Mouse (Mus musculus) limb, embryonic 11.5 days (tissue): Measurements from ENCODE around the gene Olfr730. TPM values are rescaled to one million over a fixed set of nuclear protein-coding genes. Genes with fewer than 3 reads are reported as not detected.

Source experiments
- ATAC-seq: fragments of 200-750 bp; cut with Nextera tagmentation; 2 replicates; pipeline ENCODE4 v1.8.0; 2017; ENCODE audit warnings: low read depth; ENCODE audit not compliant: insufficient number of reproducible peaks, low FRiP score, low TSS enrichment
- DNase-seq: peaks from one replicate; pipeline ENCODE4 v3.0.0-alpha.2; 2015; ENCODE audit warnings: low spot score
- H3K27ac ChIP-seq: fragments of 300-500 bp; sonication (generic); replicated peaks from 2 replicates; pipeline ENCODE4 v1.5.1; 2014; ENCODE audit warnings: low read depth, mild to moderate bottlenecking, low read length
- H3K27me3 ChIP-seq: fragments of 300-500 bp; sonication (generic); 2 replicates; pipeline ENCODE4 v1.6.1; 2014; ENCODE audit warnings: mild to moderate bottlenecking, low read length, mixed read lengths; ENCODE audit not compliant: control insufficient read depth, insufficient read depth
- H3K36me3 ChIP-seq: fragments of 300-500 bp; sonication (generic); 2 replicates; pipeline ENCODE4 v1.6.1; 2014; ENCODE audit warnings: mild to moderate bottlenecking, low read length, moderate library complexity, mixed read lengths; ENCODE audit not compliant: control insufficient read depth, insufficient read depth
- H3K4me1 ChIP-seq: fragments of 300-500 bp; sonication (generic); 2 replicates; pipeline ENCODE4 v1.6.1; 2014; ENCODE audit warnings: low read length, mixed read lengths; ENCODE audit not compliant: control insufficient read depth, insufficient read depth
- H3K4me2 ChIP-seq: fragments of 300-500 bp; sonication (generic); 2 replicates; pipeline ENCODE4 v1.6.1; 2014; ENCODE audit warnings: low read depth, mild to moderate bottlenecking, moderate library complexity; ENCODE audit not compliant: severe bottlenecking
- H3K4me3 ChIP-seq: fragments of 300-500 bp; sonication (generic); 2 replicates; pipeline ENCODE4 v1.5.1; 2014; ENCODE audit warnings: low read depth, low read length
- H3K9ac ChIP-seq: fragments of 300-500 bp; sonication (generic); 2 replicates; pipeline ENCODE4 v1.6.1; 2014; ENCODE audit warnings: mild to moderate bottlenecking, low read length
- H3K9me3 ChIP-seq: fragments of 300-500 bp; sonication (generic); 2 replicates; pipeline ENCODE4 v1.6.1; 2016; ENCODE audit warnings: low read length; ENCODE audit not compliant: control insufficient read depth
- WGBS: fragments of 180-500 bp; shearing (Covaris S2); extraction: QIAGEN DNeasy Blood & Tissue Kit; methylation state at CpG from one replicate; pipeline ENCODE4 v1.1.7; 2014; 5-methylcytosine and 5-hydroxymethylcytosine counted together
- polyA plus RNA-seq: library from polyadenylated mRNA; unstranded; fragments of >200 nt; fragmentation: Nextera tagmentation; extraction: Ambion mirVana; gene quantifications from 2 replicates; pipeline ENCODE4 v1.2.1, GENCODE M21; 2014

Olfr730 gene
- polyA plus RNA-seq, result not detected in 2 replicates

DNA sequence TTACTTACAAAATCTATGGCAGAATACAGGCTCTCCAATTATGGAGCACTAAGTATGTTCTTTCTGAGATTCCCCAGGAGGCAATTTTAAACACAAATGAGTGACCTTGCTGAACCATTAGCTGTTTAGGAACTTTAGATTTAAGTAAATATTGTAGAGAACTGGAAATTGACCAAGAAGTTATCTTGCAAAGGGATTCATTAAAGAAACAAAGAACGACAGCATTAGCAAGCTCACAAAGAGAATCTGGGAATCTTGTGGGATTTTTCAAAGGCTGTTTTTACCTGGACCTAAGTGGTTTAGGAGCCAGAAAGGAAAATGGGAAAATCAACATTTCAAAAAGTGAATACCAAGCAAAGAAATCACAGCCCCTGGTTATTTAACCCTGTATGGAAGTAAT, at the start of gene Olfr730:
Gene Olfr730 (minus strand): TSS at position 101 of the 400 bp plus-strand sequence.
- DNase-seq (no peak), ATAC-seq (no peak)
- H3K4me1 ChIP-seq, result no peaks in the 10 kb centered on the region
- H3K4me2 ChIP-seq, result no peak within 1 kb of the TSS
- H3K4me3 ChIP-seq, result no peak within 1 kb of the TSS
- H3K36me3 ChIP-seq, result no peaks in the 10 kb centered on the region
- no peaks in the 10 kb centered on the region for H3K9me3 ChIP-seq
- no peak within 1 kb of the TSS for H3K27ac ChIP-seq
- no peaks in the 10 kb centered on the region for H3K27me3 ChIP-seq
- H3K9ac ChIP-seq, result no peak within 1 kb of the TSS
- 73% methylated on average over 1 of the region's 1 CpGs for WGBS

DNA sequence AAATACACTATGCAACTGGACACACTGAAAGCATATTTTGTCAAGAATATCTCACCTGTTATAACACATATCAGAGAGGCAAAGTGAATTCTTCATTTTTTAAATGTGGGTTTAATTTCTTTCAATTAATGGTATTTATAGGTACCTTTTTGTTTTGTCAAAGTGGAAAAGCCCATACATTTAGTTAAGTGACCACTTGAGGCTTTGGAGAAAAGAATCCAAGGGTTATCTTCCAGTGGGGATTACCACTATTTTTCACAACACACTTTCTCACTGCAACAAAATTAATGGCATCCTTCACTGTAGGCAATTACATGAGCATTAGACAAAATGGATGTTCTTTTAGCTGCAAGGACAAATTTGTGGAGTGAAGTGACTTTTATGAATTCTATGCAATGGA, 35.2 kb downstream of the Olfr730 start, which contains the start of gene Olfr729:
Gene Olfr729 (minus strand): TSS at position 101 of the 400 bp plus-strand sequence.
- H3K9me3 ChIP-seq, result no peaks in the 10 kb centered on the region
- no peaks in the 10 kb centered on the region for H3K27me3 ChIP-seq
- no peak within 1 kb of the TSS for H3K4me2 ChIP-seq
- no peaks in the 10 kb centered on the region for H3K4me1 ChIP-seq
- no peaks in the 10 kb centered on the region for H3K36me3 ChIP-seq
- no peak for ATAC-seq
- H3K27ac ChIP-seq, result no peak within 1 kb of the TSS
- no peak within 1 kb of the TSS for H3K4me3 ChIP-seq
- no peak for DNase-seq
- no peak within 1 kb of the TSS for H3K9ac ChIP-seq

DNA sequence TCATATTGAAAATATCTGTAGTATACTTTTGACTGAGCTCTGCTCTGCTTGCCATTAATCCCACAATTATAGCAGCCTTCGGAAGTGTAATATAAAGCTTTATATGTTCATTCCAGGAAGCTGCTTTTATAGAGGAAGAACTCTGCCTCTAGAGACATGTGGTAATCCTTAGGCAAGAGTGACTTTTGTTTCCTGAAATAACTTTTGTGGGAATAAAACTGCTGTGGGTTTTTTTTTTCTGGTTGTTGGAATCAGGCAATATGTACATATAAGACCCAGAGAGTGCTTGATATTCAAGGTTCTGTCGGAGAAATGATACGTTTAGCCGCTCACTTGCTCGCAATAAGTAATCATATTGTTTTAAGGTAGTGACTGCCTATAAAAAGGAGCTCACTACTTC, 45.4 kb downstream of the Olfr730 start, which contains the start of gene Olfr728:
Gene Olfr728 (minus strand): TSS at position 101 of the 400 bp plus-strand sequence.
- no peak for ATAC-seq
- no peaks in the 10 kb centered on the region for H3K27me3 ChIP-seq
- no peaks in the 10 kb centered on the region for H3K36me3 ChIP-seq
- no peak for DNase-seq
- H3K9ac ChIP-seq, result no peak within 1 kb of the TSS
- H3K4me1 ChIP-seq, result no peaks in the 10 kb centered on the region
- 87% methylated on average over 5 of the region's 5 CpGs for WGBS
- H3K27ac ChIP-seq, result no peak within 1 kb of the TSS
- H3K4me3 ChIP-seq, result no peak within 1 kb of the TSS
- no peak within 1 kb of the TSS for H3K4me2 ChIP-seq
- no peaks in the 10 kb centered on the region for H3K9me3 ChIP-seq

Other genes with a start within 250 kb of the Olfr730 start
- gene Olfr724, start 224.9 kb downstream of the Olfr730 start, polyA plus RNA-seq, result not detected in 2 replicates
- 0.23 TPM in 1 of 2 replicates, not detected in the other for gene Olfr725, start 147.8 kb downstream of the Olfr730 start, polyA plus RNA-seq
- gene Olfr726, start 97.2 kb downstream of the Olfr730 start, polyA plus RNA-seq, result not detected in 2 replicates
- not detected in 2 replicates for gene Olfr727, start 65.0 kb downstream of the Olfr730 start, polyA plus RNA-seq
- gene Olfr728, start 45.5 kb downstream of the Olfr730 start, polyA plus RNA-seq, result not detected in 2 replicates
- 0.06 TPM in 1 of 2 replicates, not detected in the other for gene Olfr729, start 35.3 kb downstream of the Olfr730 start, polyA plus RNA-seq
- not detected in 2 replicates for gene Olfr731, start 53.7 kb upstream of the Olfr730 start, polyA plus RNA-seq
- not detected in 2 replicates for gene Olfr732, start 96.0 kb upstream of the Olfr730 start, polyA plus RNA-seq
- gene Olfr733, start 113.3 kb upstream of the Olfr730 start, polyA plus RNA-seq, result not detected in 2 replicates
- not detected in 2 replicates for gene Olfr734, start 138.6 kb upstream of the Olfr730 start, polyA plus RNA-seq
- not detected in 2 replicates for gene Olfr735, start 160.7 kb upstream of the Olfr730 start, polyA plus RNA-seq
- not detected in 2 replicates for gene Tlr11, start 169.7 kb upstream of the Olfr730 start, polyA plus RNA-seq
- gene Olfr736, start 193.0 kb upstream of the Olfr730 start, polyA plus RNA-seq, result not detected in 2 replicates
- gene Olfr738, start 219.4 kb upstream of the Olfr730 start, polyA plus RNA-seq, result not detected in 2 replicates
- gene Olfr739, start 230.4 kb upstream of the Olfr730 start, polyA plus RNA-seq, result not detected in 2 replicates